Mouse (Mus musculus): ENCODE measurements at regions not wholly inside any gene's neighbourhood (a gene's known extent, or its start where the extent isn't known, plus 50 kb on each side); places are given as distances from the start of the nearest gene placed in this dataset.

DNA sequence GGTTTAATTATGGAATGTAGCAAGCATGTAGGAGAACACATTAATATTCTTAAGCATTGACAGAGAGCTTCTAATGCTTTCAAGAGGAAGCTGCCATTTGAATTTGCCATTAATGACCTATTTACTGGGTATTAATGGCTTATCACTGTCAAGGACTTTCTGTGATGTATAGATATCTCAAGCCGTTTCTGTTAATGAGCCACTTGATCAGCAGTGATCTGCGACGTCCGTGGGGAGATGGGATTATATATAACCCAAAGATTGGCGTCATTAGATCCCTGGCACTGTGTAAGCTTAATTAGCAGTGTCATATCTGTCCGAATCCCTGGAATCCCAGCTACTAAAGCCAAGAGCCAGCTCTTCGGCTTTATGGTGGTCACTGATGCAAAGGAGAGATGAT, 257.4 kb downstream of the Plk2 start:
- no peak for TF ChIP-seq MAFK (IDR thresholded peaks at IDR 0.05; ENCODE audit: insufficient read depth, low read depth, low read length)
- no peak for TF ChIP-seq HCFC1 (IDR thresholded peaks at IDR 0.05; ENCODE audit: borderline replicate concordance, insufficient read depth, low read length)
- TF ChIP-seq CHD2 (IDR thresholded peaks at IDR 0.05; ENCODE audit: low read depth, low read length) = no peak
- no peak for TF ChIP-seq ZNF384 (IDR thresholded peaks at IDR 0.05; ENCODE audit: low read depth, low read length)
- TF ChIP-seq ZC3H11A (IDR thresholded peaks at IDR 0.05; ENCODE audit: borderline replicate concordance, low read depth, low read length) = no peak

All from ES-E14 (cell line).